Mouse (Mus musculus) testis, adult 2 months (tissue): ENCODE measurements around the gene Pik3r2.

Experiments
- CTCF ChIP-seq: fragments of 200-500 bp; IDR thresholded peaks from 2 replicates; pipeline ENCODE4 v1.5.1; 2012; ENCODE audit warnings: low read depth, mild to moderate bottlenecking, inconsistent platforms, low read length, moderate library complexity; ENCODE audit not compliant: control insufficient read depth, insufficient read depth, insufficient replicate concordance
- POLR2A ChIP-seq: fragments of 200-500 bp; IDR thresholded peaks from 2 replicates; pipeline ENCODE4 v1.6.1; 2012; ENCODE audit warnings: low read depth, mild to moderate bottlenecking, inconsistent platforms, low read length, moderate library complexity; ENCODE audit not compliant: control insufficient read depth

- TF ChIP-seq POLR2A (no peak), CTCF (peak; percentile 99)
Observed at GRCm38 (mm10) chr8:70821399-70821962, 45.0 kb upstream of the Pik3r2 start.
